Mouse (Mus musculus) natural killer cell, adult 2 months (primary cell): Measurements from ENCODE around the gene Armc12.

Experiments used
- DNase-seq, 2 experiments: peaks; one replicate each; pipeline ENCODE4 v3.0.0; 2022; ENCODE audit warnings: low spot score in 2 of 2

The Armc12 gene

DNA sequence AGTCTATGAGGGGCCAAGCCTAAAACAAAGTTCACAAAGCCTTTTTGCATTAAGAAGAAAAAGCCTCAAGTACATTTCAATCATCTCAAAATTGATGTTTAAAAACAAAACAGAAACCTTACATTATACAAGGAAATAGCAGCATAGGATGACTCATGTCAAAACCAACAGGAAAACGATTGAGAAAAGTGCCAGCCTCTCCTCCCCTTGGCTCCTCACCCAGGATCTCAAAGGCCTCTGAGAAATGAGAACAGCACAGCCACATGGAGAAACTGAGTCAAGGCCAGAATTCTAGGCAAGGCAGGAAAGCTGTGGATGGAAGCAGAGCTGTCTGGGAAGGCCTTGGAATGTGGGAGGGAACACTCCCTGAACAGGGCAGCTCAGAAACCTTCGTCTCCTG, 58.0 kb downstream of the Armc12 start:
- DNase-seq = no peak
